Mouse (Mus musculus) neural tube, embryonic 13.5 days (tissue): Measurements from ENCODE around the gene Stab2. TPM values are rescaled to one million over a fixed set of nuclear protein-coding genes. Genes with fewer than 3 reads are reported as not detected.

Experiments
- ATAC-seq: fragments of 200-750 bp; cut with Nextera tagmentation; 2 replicates; pipeline ENCODE4 v1.8.0; 2017; ENCODE audit warnings: low read depth, mild to moderate bottlenecking, moderate TSS enrichment, moderate library complexity
- H3K27ac ChIP-seq: fragments of 300-500 bp; sonication (generic); replicated peaks from 2 replicates; pipeline ENCODE4 v1.5.1; 2015; ENCODE audit warnings: moderate library complexity, mild to moderate bottlenecking, inconsistent platforms
- H3K27me3 ChIP-seq: fragments of 300-500 bp; sonication (generic); 2 replicates; pipeline ENCODE4 v1.6.1; 2015; ENCODE audit warnings: mild to moderate bottlenecking, inconsistent platforms
- H3K36me3 ChIP-seq: fragments of 300-500 bp; sonication (generic); 2 replicates; pipeline ENCODE4 v1.6.1; 2015; ENCODE audit warnings: mild to moderate bottlenecking, inconsistent platforms
- H3K4me1 ChIP-seq: fragments of 300-500 bp; sonication (generic); replicated peaks from 2 replicates; pipeline ENCODE4 v1.6.1; 2015; ENCODE audit warnings: inconsistent platforms
- H3K4me2 ChIP-seq: fragments of 300-500 bp; sonication (generic); 2 replicates; pipeline ENCODE4 v1.6.1; 2015; ENCODE audit warnings: inconsistent platforms, mild to moderate bottlenecking, moderate library complexity
- H3K4me3 ChIP-seq: fragments of 300-500 bp; sonication (generic); 2 replicates; pipeline ENCODE4 v1.5.1; 2015; ENCODE audit warnings: mild to moderate bottlenecking, inconsistent platforms
- H3K9ac ChIP-seq: fragments of 300-500 bp; sonication (generic); 2 replicates; pipeline ENCODE4 v1.6.1; 2015; ENCODE audit warnings: moderate library complexity, mild to moderate bottlenecking, inconsistent platforms
- H3K9me3 ChIP-seq: fragments of 300-500 bp; sonication (generic); 2 replicates; pipeline ENCODE4 v1.6.1; 2016; ENCODE audit warnings: inconsistent platforms
- WGBS: fragments of 180-500 bp; shearing (Covaris S2); methylation state at CpG from one replicate; pipeline ENCODE4 v1.1.7; 2015; 5-methylcytosine and 5-hydroxymethylcytosine counted together
- polyA plus RNA-seq: library from polyadenylated mRNA; unstranded; fragments of >200 nt; fragmentation: Nextera tagmentation; extraction: Ambion mirVana; gene quantifications from 2 replicates; pipeline ENCODE4 v1.2.1, GENCODE M21; 2015

The Stab2 gene
- polyA plus RNA-seq, 1 experiment from 2014 or later: 0.24 TPM

- H3K27ac ChIP-seq: no peak overlapping the region
- H3K4me1 ChIP-seq: peaks cover 9% of the 10 kb centered on the region; the same call in 1 of the 2 replicates
- no peaks in the 10 kb centered on the region for H3K27me3 ChIP-seq
- 85% methylated on average over 5 of the region's 5 CpGs for WGBS
- H3K4me3 ChIP-seq: no peak overlapping the region
- no peak for ATAC-seq
- H3K4me2 ChIP-seq: no peak overlapping the region
- no peaks in the 10 kb centered on the region for H3K36me3 ChIP-seq
- no peaks in the 10 kb centered on the region for H3K9me3 ChIP-seq
- H3K9ac ChIP-seq: no peak overlapping the region
Measured at GRCm38 (mm10) chr10:86976001-86976726, 31.7 kb downstream of the Stab2 start.

GRCm38 (mm10) chr10:86973276-86973675 lies 34.5 kb downstream of the Stab2 start:
- 85% methylated on average over 5 of the region's 5 CpGs for WGBS
- Histone ChIP-seq H3K4me3 (no peak overlapping the region), H3K36me3 (no peaks in the 10 kb centered on the region), H3K4me2 (no peak overlapping the region), H3K27ac (no peak overlapping the region), H3K27me3 (no peaks in the 10 kb centered on the region), H3K9me3 (no peaks in the 10 kb centered on the region), H3K9ac (no peak overlapping the region), H3K4me1 (peaks cover 9% of the 10 kb centered on the region; the same call in 1 of the 2 replicates)
- no peak for ATAC-seq

DNA sequence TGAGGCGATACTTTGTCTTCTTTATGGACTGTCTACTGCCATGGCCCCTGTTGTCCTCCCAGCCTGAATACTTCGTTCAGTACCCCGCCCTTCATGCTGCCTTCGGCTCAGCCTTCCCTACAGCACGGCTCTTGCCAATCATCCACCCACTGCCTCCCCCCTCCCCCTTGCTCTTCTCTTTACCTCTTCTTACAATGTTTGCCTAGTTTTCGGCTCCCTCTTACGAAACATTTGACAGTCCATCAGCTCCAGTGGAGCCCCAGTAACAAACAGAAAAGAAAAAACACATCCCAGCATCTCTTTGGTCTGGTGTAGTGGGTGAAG lies 35.4 kb downstream of the Stab2 start:
- Histone ChIP-seq H3K9me3 (no peaks in the 10 kb centered on the region), H3K36me3 (no peaks in the 10 kb centered on the region), H3K27me3 (no peaks in the 10 kb centered on the region), H3K9ac (peak overlapping the region; percentile 41; the same call in 1 of the 2 replicates), H3K4me2 (peak overlapping the region; percentile 53), H3K4me3 (peak overlapping the region; percentile 30), H3K4me1 (peaks cover 9% of the 10 kb centered on the region; the same call in 1 of the 2 replicates), H3K27ac (no peak overlapping the region)
- peak; percentile 75 for ATAC-seq
- WGBS: 19% methylated on average over 7 of the region's 7 CpGs

DNA sequence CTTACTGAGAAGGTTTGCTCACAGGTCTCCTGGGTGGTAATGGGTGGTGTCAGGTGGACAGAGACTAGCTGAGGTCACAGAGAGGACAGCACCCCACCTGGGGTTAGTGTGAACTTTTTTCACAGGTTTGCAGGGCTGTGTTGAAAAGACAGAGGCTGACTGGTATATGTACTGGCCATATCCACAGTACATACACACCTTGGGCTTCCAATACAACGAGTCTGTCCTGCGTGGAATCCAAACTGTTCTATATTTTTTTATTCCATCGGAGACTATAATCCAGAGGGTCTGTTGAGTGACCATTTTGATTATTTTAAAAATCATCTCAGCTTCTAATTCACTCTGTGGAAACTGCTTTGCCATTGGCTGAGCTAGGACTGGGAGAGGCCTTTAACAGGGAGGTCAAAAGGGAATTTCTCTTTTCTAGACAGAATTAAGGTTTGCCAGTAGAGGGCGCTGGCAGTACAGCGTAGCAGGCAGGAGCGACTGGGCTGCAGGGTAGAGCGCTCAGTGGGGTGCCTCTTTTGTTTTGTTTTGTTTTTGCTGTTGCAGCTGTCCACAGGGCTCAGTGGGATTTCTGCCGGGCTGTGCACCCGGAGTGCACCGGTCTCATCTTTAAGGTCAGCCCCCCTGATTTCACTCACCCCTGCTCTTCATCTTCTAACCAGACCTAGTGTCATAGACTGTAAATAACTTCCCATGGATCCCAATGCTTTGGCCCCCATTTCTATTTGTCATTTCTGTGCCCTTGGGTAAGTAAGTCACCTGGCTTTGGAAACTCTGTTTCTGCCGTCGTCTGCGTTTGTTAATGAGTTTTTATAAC lies 35.9 kb downstream of the Stab2 start:
- H3K36me3 ChIP-seq: no peaks in the 10 kb centered on the region
- H3K27ac ChIP-seq: no peak overlapping the region
- H3K4me1 ChIP-seq: peaks cover 9% of the 10 kb centered on the region; the same call in 1 of the 2 replicates
- 21% methylated on average over 13 of the region's 13 CpGs for WGBS
- H3K4me2 ChIP-seq: peak overlapping the region; percentile 53
- no peaks in the 10 kb centered on the region for H3K27me3 ChIP-seq
- H3K9ac ChIP-seq: peak overlapping the region; percentile 41; the same call in 1 of the 2 replicates
- peak; percentile 81 for ATAC-seq
- H3K4me3 ChIP-seq: peak overlapping the region; percentile 30
- H3K9me3 ChIP-seq: no peaks in the 10 kb centered on the region

DNA sequence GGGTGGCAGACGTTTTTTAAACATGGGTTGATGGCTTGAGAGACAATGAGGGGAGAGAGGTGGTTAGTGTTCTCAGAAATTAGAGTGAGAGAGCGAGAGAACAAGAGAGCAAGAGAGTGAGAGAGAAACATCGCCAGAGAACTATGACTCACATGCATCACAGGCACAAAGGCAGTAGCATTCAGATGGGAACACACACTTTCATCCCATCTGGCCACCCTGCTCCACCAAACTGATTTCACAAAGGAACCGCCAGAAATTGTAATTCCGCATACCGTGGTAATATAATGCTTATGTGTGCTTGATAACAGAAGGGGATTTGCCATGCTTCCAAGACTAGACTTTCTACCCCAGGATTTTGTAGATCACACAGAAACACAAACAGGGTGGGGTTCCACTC lies 38.5 kb downstream of the Stab2 start:
- H3K27me3 ChIP-seq: no peaks in the 10 kb centered on the region
- H3K27ac ChIP-seq: no peak overlapping the region
- no peak overlapping the region for H3K9ac ChIP-seq
- WGBS: 81% methylated on average over 6 of the region's 6 CpGs
- no peaks in the 10 kb centered on the region for H3K9me3 ChIP-seq
- H3K4me3 ChIP-seq: no peak overlapping the region
- no peaks in the 10 kb centered on the region for H3K36me3 ChIP-seq
- no peak for ATAC-seq
- H3K4me1 ChIP-seq: peaks cover 9% of the 10 kb centered on the region; the same call in 1 of the 2 replicates
- no peak overlapping the region for H3K4me2 ChIP-seq

- no peaks in the 10 kb centered on the region for H3K36me3 ChIP-seq
- H3K4me3 ChIP-seq: no peak overlapping the region
- no peak overlapping the region for H3K9ac ChIP-seq
- H3K27ac ChIP-seq: no peak overlapping the region
- 70% methylated on average over 11 of the region's 11 CpGs for WGBS
- no peak overlapping the region for H3K4me2 ChIP-seq
- H3K27me3 ChIP-seq: no peaks in the 10 kb centered on the region
- H3K9me3 ChIP-seq: no peaks in the 10 kb centered on the region
- no peaks in the 10 kb centered on the region for H3K4me1 ChIP-seq
- ATAC-seq: no peak
Measured at GRCm38 (mm10) chr10:86961542-86962466, 46.0 kb downstream of the Stab2 start.

DNA sequence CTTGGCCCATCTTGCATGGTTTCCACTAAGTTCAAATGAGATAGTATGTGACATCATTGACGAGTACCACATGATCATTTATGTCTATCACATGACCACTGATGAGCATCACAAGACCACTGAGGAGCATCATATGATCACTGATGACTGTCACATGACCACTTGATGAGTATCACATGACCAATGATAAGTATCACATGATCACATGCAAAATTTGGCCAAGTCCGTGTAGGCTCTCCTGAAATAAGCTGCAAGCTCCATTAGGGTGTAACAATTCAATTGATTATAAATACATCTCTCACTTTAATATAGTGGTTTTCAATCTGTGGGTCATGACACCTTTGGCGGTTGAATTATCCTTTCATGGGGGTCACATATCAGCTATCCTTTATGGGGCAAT lies 52.5 kb downstream of the Stab2 start:
- no peak for ATAC-seq
- Histone ChIP-seq H3K9ac (no peak overlapping the region), H3K9me3 (no peaks in the 10 kb centered on the region), H3K27ac (no peak overlapping the region), H3K4me1 (no peaks in the 10 kb centered on the region), H3K4me2 (no peak overlapping the region), H3K4me3 (no peak overlapping the region), H3K36me3 (no peaks in the 10 kb centered on the region), H3K27me3 (no peaks in the 10 kb centered on the region)
- 93% methylated on average over 3 of the region's 3 CpGs for WGBS

- 84% methylated on average over 1 of the region's 1 CpGs for WGBS
- Histone ChIP-seq H3K4me1 (no peaks in the 10 kb centered on the region), H3K4me2 (no peak overlapping the region), H3K9me3 (no peaks in the 10 kb centered on the region), H3K27ac (no peak overlapping the region), H3K36me3 (no peaks in the 10 kb centered on the region), H3K4me3 (no peak overlapping the region), H3K9ac (no peak overlapping the region), H3K27me3 (no peaks in the 10 kb centered on the region)
- no peak for ATAC-seq
Measured at GRCm38 (mm10) chr10:86952696-86953095, 55.1 kb downstream of the Stab2 start.

DNA sequence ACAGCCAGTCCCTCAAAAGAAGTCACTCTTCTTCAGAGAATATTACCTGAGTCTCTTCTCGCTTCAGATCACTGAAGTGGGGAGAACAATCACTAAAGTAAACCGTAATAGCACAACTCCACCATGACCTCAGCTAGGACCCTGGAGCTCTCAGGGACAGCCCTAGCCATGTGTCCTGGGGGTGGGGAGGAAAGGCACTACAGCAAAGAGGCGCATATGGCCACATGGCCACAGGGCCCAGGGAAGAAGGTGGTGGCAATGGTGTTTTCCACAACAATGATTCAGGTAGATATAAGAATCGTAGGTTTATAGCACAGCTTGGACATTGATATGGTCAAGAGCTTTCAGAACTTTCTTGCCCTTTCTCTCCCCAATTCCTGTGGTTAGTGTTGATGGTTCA lies 57.0 kb downstream of the Stab2 start:
- ATAC-seq: no peak
- no peaks in the 10 kb centered on the region for H3K9me3 ChIP-seq
- H3K27ac ChIP-seq: no peak overlapping the region
- 98% methylated on average over 4 of the region's 4 CpGs for WGBS
- H3K36me3 ChIP-seq: no peaks in the 10 kb centered on the region
- H3K4me1 ChIP-seq: no peaks in the 10 kb centered on the region; the same call in 1 of the 2 replicates
- no peak overlapping the region for H3K4me2 ChIP-seq
- no peak overlapping the region for H3K4me3 ChIP-seq
- no peak overlapping the region for H3K9ac ChIP-seq
- no peaks in the 10 kb centered on the region for H3K27me3 ChIP-seq

GRCm38 (mm10) chr10:86949886-86950285 lies 57.9 kb downstream of the Stab2 start:
- no peak overlapping the region for H3K27ac ChIP-seq
- no peak for ATAC-seq
- H3K27me3 ChIP-seq: no peaks in the 10 kb centered on the region
- H3K4me3 ChIP-seq: no peak overlapping the region
- H3K9ac ChIP-seq: no peak overlapping the region
- H3K4me2 ChIP-seq: no peak overlapping the region
- no peaks in the 10 kb centered on the region; the same call in 1 of the 2 replicates for H3K4me1 ChIP-seq
- H3K36me3 ChIP-seq: no peaks in the 10 kb centered on the region
- H3K9me3 ChIP-seq: no peaks in the 10 kb centered on the region
- WGBS: 89% methylated on average over 4 of the region's 4 CpGs

GRCm38 (mm10) chr10:86947541-86947940 lies 60.3 kb downstream of the Stab2 start:
- H3K4me2 ChIP-seq: no peak overlapping the region
- H3K9me3 ChIP-seq: no peaks in the 10 kb centered on the region
- 67% methylated on average over 2 of the region's 2 CpGs for WGBS
- no peak overlapping the region for H3K27ac ChIP-seq
- no peaks in the 10 kb centered on the region for H3K36me3 ChIP-seq
- no peaks in the 10 kb centered on the region for H3K27me3 ChIP-seq
- H3K4me3 ChIP-seq: no peak overlapping the region
- ATAC-seq: no peak
- H3K9ac ChIP-seq: no peak overlapping the region; the same call in 1 of the 2 replicates
- H3K4me1 ChIP-seq: no peaks in the 10 kb centered on the region; the same call in 1 of the 2 replicates
